Mouse (Mus musculus) lung, adult 2 months (tissue): Measurements from ENCODE around the gene Hip1r. TPM values are rescaled to one million over a fixed set of nuclear protein-coding genes. Genes with fewer than 3 reads are reported as not detected.

Source experiments
- DNase-seq: peaks from one replicate; pipeline ENCODE4 v3.0.0; 2022
- H3K4me1 ChIP-seq: fragments of 200-500 bp; 2 replicates; pipeline ENCODE4 v1.6.1; 2011; ENCODE audit warnings: low read length; ENCODE audit not compliant: control insufficient read depth, insufficient read depth
- H3K4me3 ChIP-seq: fragments of 200-500 bp; replicated peaks from 2 replicates; pipeline ENCODE3; 2011; ENCODE audit warnings: low read depth, mild to moderate bottlenecking, control low read depth, low read length; ENCODE audit errors: extremely low read depth
- CTCF ChIP-seq: fragments of 200-500 bp; IDR thresholded peaks from 2 replicates; pipeline ENCODE4 v1.5.1; 2011; ENCODE audit warnings: mild to moderate bottlenecking, low read length, control low read depth; ENCODE audit not compliant: insufficient read depth
- POLR2A ChIP-seq: fragments of 200-500 bp; IDR thresholded peaks from 2 replicates; pipeline ENCODE4 v1.6.1; 2011; ENCODE audit warnings: low read depth, mild to moderate bottlenecking, control low read depth, low read length, borderline replicate concordance; ENCODE audit errors: extremely low read depth
- WGBS: fragments of 180-500 bp; shearing (Covaris S2); methylation state at CpG from one replicate; pipeline ENCODE4 v1.1.7; 2018; 5-methylcytosine and 5-hydroxymethylcytosine counted together
- polyA plus RNA-seq: library from polyadenylated mRNA; depleted of rRNA; stranded (reverse); fragments of >200 nt; gene quantifications from 2 replicates; pipeline ENCODE4 v1.2.3, GENCODE M21; 2012

The Hip1r gene
- polyA plus RNA-seq, 1 experiment = 36.4 TPM

DNA sequence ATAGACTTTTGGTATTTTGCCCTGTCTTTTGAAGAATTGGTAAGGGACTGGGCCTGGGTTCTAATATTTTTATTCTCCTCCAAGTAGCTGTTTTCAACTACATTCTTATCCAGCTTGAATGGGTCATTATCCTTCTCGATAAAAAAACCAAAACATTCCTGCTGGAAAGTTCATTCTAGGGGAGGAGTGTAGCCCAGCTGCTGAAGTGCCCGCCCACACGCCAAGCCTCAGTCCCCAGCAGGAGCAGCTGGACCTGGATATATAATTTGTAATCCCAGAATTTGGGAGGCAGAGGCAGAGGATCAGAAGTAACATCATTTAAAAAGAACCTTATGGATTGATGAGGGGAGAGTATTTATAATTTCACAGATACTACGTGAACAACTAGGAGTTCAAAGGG lies 26.9 kb upstream of the Hip1r start:
- Histone ChIP-seq H3K4me3 (no peak overlapping the region), H3K4me1 (no peaks in the 10 kb centered on the region)
- DNase-seq = no peak
- TF ChIP-seq POLR2A (no peak), CTCF (no peak)
- 68% methylated on average over 4 of the region's 4 CpGs for WGBS

DNA sequence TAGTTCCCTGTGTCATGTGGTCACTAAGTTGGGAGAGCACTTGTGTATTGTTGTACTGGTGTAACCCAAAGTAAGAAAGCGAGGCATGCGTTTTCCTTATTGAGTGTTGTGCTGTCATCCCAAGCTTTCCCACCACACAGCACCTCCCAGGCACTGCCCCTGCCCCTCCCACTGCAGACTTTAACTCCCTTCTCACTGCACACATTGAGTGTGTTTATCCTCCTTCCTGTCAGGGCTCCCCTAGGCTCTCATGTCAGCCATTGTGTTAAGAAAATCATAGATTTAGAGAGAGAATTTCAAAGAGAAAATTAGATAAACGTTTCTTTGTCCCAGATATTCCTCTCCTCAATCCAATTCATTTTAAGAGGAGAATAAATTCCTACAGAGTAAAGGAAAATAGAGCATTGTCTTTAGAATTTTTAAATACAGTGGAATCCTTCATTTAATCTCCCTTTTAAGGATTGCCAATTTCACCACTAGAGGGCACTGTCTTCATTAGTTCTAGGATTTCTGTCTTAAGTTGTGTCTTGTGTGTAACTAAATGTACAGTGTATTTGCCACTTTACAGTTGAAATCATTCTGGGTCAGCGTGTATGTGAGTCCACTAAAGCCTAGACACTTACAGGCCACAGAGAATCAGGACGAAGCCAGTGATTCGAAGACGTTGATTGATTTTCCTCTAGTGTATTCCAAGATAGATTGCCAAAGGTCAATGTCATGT lies 26.2 kb upstream of the Hip1r start:
- Histone ChIP-seq H3K4me1 (no peaks in the 10 kb centered on the region), H3K4me3 (no peak overlapping the region)
- 43% methylated on average over 7 of the region's 7 CpGs for WGBS
- no peak for TF ChIP-seq POLR2A
- peak; percentile 52; the same call in 1 of the 2 replicates for TF ChIP-seq CTCF
- DNase-seq = peak; percentile 23

DNA sequence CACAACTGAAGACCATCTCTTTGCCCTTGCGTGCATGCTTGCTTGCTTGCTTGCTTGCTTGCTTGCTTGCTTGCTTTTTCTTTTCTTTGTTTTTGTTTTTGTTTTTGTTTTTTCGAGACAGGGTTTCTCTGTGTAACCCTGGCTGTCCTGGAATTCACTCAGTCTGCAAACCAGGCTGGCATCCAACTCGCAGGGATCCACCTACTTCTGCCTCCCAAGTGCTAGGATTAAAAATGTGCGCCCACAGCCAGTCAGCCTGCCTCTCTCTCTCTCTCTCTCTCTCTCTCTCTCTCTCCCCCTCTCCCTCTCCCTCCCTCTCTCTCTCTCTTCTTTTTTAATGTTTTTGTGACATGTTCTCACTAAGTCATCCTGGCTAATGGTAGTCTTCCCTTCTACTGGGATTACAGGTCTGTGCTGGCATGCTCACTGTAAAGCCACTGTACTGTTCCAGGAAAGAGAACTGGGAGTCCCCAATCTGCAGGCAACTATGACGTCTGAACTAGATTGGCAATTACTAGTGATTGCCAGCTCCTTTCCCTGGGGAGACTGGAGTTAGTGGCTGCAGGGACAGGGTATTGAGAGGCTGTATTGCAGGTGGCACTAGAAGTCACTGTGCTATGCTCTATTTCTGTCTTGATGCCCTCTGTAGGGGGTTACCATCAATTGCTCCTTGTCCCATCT lies 20.9 kb upstream of the Hip1r start:
- 66% methylated on average over 5 of the region's 5 CpGs for WGBS
- TF ChIP-seq CTCF (no peak), POLR2A (no peak)
- Histone ChIP-seq H3K4me3 (no peak overlapping the region), H3K4me1 (no peaks in the 10 kb centered on the region)
- no peak for DNase-seq

DNA sequence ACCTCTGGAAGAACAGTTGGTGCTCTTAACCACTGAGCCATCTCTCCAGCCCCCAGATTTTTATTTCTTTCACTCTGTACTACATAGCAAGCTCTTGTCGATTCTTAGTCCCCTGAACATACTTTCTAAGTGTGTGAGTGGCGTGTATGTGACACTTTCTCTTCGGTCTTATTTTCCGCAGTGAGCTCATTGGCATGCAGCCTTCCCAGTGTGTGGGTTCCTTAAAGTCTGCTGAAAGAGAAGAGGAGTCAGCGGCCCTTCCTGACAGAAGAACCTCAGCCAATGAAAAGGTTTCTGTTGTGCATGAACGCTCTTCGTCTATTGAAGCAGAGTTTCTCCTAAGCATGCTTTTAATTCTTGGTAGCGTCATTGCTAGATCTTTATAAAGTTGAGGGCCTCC lies 16.2 kb upstream of the Hip1r start:
- Histone ChIP-seq H3K4me3 (no peak overlapping the region), H3K4me1 (no peaks in the 10 kb centered on the region)
- 93% methylated on average over 8 of the region's 8 CpGs for WGBS
- TF ChIP-seq CTCF (no peak), POLR2A (no peak)
- no peak for DNase-seq

DNA sequence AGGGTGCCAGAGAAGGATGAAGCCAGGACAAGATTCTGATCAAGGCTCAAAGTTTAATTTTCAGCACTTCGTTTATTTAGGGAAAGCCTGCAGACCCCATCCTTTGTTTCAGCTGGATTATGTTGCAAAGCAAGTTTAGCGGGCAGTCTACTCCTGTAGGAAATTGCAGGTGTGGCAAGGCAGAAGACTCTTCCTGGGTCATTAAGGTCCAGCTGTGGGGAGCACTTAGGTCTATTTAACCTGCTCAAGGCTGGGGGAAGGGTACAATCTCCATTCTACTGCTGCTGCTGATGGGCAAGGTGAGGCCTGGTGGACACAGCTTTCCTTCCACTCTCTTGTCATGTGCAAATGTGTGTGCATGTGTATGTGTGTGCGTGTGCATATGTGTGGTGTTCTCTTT lies 14.4 kb upstream of the Hip1r start:
- Histone ChIP-seq H3K4me1 (no peaks in the 10 kb centered on the region), H3K4me3 (no peak overlapping the region)
- TF ChIP-seq CTCF (no peak), POLR2A (no peak)
- DNase-seq = no peak
- 78% methylated on average over 3 of the region's 3 CpGs for WGBS

DNA sequence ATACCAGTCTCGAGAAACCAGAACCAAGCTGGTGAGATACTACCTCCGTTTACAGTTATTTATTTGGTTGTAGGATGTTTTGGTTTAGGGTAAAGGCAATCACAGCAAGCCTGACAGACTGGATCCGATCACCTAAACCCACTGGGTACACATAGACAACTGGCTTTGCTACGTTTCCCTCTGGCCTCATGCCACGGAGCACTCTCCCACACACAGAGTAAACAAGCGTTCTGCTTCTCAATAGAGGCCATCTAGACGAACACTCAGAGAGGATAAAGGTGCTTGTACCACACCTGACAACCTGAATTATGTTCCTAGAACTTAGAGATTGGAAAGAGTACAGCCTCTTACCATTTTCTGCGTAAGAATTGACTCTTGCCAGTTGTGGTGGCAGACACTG lies 13.3 kb upstream of the Hip1r start:
- no peak overlapping the region for H3K4me3 ChIP-seq
- TF ChIP-seq POLR2A (no peak), CTCF (no peak)
- 46% methylated on average over 8 of the region's 8 CpGs for WGBS

DNA sequence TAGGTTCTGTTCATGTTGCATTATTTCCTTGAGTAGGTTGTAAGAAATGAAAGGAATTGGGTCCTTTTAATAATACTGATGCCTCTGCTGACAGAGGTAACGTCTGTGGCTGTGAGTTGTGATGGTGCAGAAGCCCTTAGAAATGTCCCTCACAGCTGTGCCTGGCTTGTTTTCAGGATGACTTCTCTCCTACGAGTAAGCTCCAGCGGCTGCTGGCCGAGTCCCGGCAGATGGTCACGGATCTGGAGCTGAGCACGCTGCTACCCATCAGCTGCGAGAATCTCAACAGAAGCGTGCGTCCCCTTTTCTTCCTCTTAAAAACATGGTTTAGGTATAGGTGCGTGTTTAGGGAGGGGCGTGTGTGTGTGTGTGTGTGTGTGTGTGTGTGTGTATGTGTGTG lies 12.4 kb upstream of the Hip1r start:
- 88% methylated on average over 12 of the region's 12 CpGs for WGBS
- no peak overlapping the region for H3K4me3 ChIP-seq

More for the DNA sequence above, 13.3 kb upstream of the Hip1r start:
- DNase-seq = peak; percentile 26
- H3K4me1 ChIP-seq = no peaks in the 10 kb centered on the region

DNA sequence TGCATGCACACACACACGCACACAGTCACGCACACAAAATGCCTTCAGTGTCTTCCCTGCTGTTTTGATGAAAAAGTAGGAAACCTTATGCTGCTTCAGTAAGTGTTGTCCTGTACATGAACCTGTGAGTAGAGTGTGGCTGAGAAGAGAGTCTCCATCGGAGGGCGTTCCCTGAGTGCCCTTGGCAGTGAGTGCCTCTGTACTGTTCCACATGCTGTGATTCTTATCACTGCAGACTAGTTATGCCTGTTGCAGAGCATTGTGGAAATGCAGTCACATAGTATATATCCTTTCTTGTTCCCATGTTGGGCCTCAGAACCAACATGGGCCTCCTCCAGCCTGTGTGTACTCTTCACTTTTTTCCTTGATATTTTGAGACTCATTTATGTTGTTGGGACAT lies 9.2 kb upstream of the Hip1r start:
- 87% methylated on average over 4 of the region's 4 CpGs for WGBS
- TF ChIP-seq CTCF (no peak), POLR2A (no peak)
- H3K4me1 ChIP-seq = no peaks in the 10 kb centered on the region
- no peak overlapping the region for H3K4me3 ChIP-seq
- DNase-seq = no peak

More for the DNA sequence above, 12.4 kb upstream of the Hip1r start:
- H3K4me1 ChIP-seq = no peaks in the 10 kb centered on the region
- DNase-seq = no peak
- TF ChIP-seq POLR2A (no peak), CTCF (no peak)

DNA sequence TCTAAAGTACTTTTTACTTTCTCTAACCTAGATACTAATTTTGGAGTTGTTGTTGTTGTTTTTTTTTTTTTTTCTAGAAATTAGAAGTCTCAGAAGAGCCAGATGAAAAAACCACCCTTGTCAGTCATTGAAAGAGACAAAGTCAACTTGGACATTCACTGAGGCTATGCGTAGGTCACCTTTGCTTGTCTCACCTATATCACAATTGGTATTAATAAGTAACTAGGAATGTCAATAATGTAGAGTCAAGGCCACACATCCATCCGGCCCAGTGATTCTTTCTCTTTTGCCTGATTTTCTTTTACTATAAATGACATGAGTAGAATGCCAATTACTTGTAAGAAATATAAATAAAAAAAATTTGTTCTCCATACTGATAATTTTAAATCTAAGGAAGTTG lies 6.7 kb upstream of the Hip1r start:
- no peak for DNase-seq
- H3K4me1 ChIP-seq = no peaks in the 10 kb centered on the region
- WGBS = 94% methylated on average over 2 of the region's 2 CpGs
- TF ChIP-seq POLR2A (no peak), CTCF (no peak)
- H3K4me3 ChIP-seq = no peak overlapping the region

DNA sequence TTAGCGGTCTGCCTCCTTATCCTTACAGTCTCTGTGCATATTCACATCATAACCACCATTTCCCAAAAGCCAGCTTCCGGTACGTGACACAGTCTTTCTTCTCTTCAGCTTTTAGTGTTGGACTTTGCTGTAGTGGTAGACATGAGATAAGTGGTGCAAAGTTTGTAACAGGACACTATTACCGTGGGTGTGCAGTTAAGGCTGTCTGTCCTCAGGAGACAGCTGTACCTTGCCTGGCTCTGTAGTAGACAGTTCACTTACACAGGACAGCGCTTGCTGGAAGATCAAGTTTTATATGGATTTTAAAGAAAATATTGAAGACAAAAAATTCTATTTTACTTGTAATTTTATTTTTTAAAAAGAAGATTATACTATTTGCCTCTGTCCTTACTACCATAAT lies 5.0 kb upstream of the Hip1r start:
- Histone ChIP-seq H3K4me3 (no peak overlapping the region), H3K4me1 (no peaks in the 10 kb centered on the region)
- TF ChIP-seq CTCF (no peak), POLR2A (no peak)
- 74% methylated on average over 5 of the region's 5 CpGs for WGBS
- DNase-seq = no peak
